Mouse (Mus musculus) stomach, embryonic 16.5 days (tissue): ENCODE measurements at regions not wholly inside any gene's neighbourhood (a gene's known extent, or its start where the extent isn't known, plus 50 kb on each side); places are given as distances from the start of the nearest gene placed in this dataset.

Experiments
- ATAC-seq: fragments of 200-750 bp; cut with Nextera tagmentation; 2 replicates; pipeline ENCODE4 v1.8.0; 2017; ENCODE audit warnings: moderate number of reproducible peaks, moderate TSS enrichment; ENCODE audit not compliant: insufficient read depth, low FRiP score
- H3K27ac ChIP-seq: fragments of 300-500 bp; sonication (generic); 2 replicates; pipeline ENCODE4 v1.5.1; 2014; ENCODE audit warnings: low read length
- H3K27me3 ChIP-seq: fragments of 300-500 bp; sonication (generic); 2 replicates; pipeline ENCODE4 v1.6.1; 2014; ENCODE audit warnings: low read length, control low read depth, mixed read lengths; ENCODE audit not compliant: control insufficient read depth, insufficient read depth
- H3K36me3 ChIP-seq: fragments of 300-500 bp; sonication (generic); 2 replicates; pipeline ENCODE4 v1.6.1; 2014; ENCODE audit warnings: low read length; ENCODE audit not compliant: control insufficient read depth, insufficient read depth
- H3K4me1 ChIP-seq: fragments of 300-500 bp; sonication (generic); 2 replicates; pipeline ENCODE4 v1.6.1; 2014; ENCODE audit warnings: low read length, control low read depth, mixed read lengths; ENCODE audit not compliant: control insufficient read depth, insufficient read depth
- H3K4me2 ChIP-seq: fragments of 300-500 bp; sonication (generic); 2 replicates; pipeline ENCODE4 v1.6.1; 2014; ENCODE audit warnings: low read depth, low read length, mixed read lengths
- H3K4me3 ChIP-seq: fragments of 300-500 bp; sonication (generic); replicated peaks from 2 replicates; pipeline ENCODE4 v1.5.1; 2014; ENCODE audit warnings: mild to moderate bottlenecking, low read length
- H3K9ac ChIP-seq: fragments of 300-500 bp; sonication (generic); 2 replicates; pipeline ENCODE4 v1.6.1; 2014; ENCODE audit warnings: low read length
- H3K9me3 ChIP-seq: fragments of 300-500 bp; sonication (generic); replicated peaks from 2 replicates; pipeline ENCODE4 v1.6.1; 2016; ENCODE audit warnings: low read length, control low read depth; ENCODE audit not compliant: control insufficient read depth
- WGBS: fragments of 180-500 bp; shearing (Covaris S2); extraction: QIAGEN DNeasy Blood & Tissue Kit; methylation state at CpG from one replicate; pipeline ENCODE4 v1.1.7; 2014; 5-methylcytosine and 5-hydroxymethylcytosine counted together

GRCm38 (mm10) chr4:35354046-35354445 lies 128.1 kb upstream of the C9orf72 start:
- H3K4me2 ChIP-seq, result no peak overlapping the region
- 37% methylated on average over 14 of the region's 14 CpGs for WGBS
- no peaks in the 10 kb centered on the region for H3K9me3 ChIP-seq
- H3K4me3 ChIP-seq, result no peak overlapping the region
- peak; percentile 47; the same call in 1 of the 2 replicates for ATAC-seq
- no peak overlapping the region for H3K9ac ChIP-seq
- H3K4me1 ChIP-seq, result no peaks in the 10 kb centered on the region
- H3K27me3 ChIP-seq, result no peaks in the 10 kb centered on the region
- H3K36me3 ChIP-seq, result no peaks in the 10 kb centered on the region
- no peak overlapping the region for H3K27ac ChIP-seq

- no peaks in the 10 kb centered on the region for H3K4me1 ChIP-seq
- 41% methylated on average over 1 of the region's 1 CpGs for WGBS
- no peaks in the 10 kb centered on the region for H3K9me3 ChIP-seq
- H3K27ac ChIP-seq, result no peak overlapping the region
- no peak overlapping the region for H3K4me3 ChIP-seq
- no peak overlapping the region for H3K9ac ChIP-seq
- no peaks in the 10 kb centered on the region for H3K27me3 ChIP-seq
- no peaks in the 10 kb centered on the region for H3K36me3 ChIP-seq
- ATAC-seq, result no peak
- no peak overlapping the region for H3K4me2 ChIP-seq
Measured at GRCm38 (mm10) chr4:35352606-35353005, 126.6 kb upstream of the C9orf72 start.

- Histone ChIP-seq H3K27ac (no peak overlapping the region), H3K4me2 (no peak overlapping the region), H3K27me3 (no peaks in the 10 kb centered on the region), H3K4me3 (no peak overlapping the region), H3K4me1 (no peaks in the 10 kb centered on the region), H3K9ac (no peak overlapping the region), H3K9me3 (no peaks in the 10 kb centered on the region), H3K36me3 (no peaks in the 10 kb centered on the region)
- ATAC-seq, result no peak
- WGBS, result 63% methylated on average over 3 of the region's 3 CpGs
Measured at GRCm38 (mm10) chr4:35350465-35350864, 124.5 kb upstream of the C9orf72 start.

- H3K9ac ChIP-seq, result no peak overlapping the region
- WGBS, result 92% methylated on average over 3 of the region's 3 CpGs
- no peak for ATAC-seq
- H3K4me3 ChIP-seq, result no peak overlapping the region
- no peak overlapping the region for H3K4me2 ChIP-seq
- H3K9me3 ChIP-seq, result no peaks in the 10 kb centered on the region
- H3K27ac ChIP-seq, result no peak overlapping the region
- no peaks in the 10 kb centered on the region for H3K4me1 ChIP-seq
- H3K36me3 ChIP-seq, result no peaks in the 10 kb centered on the region
- H3K27me3 ChIP-seq, result no peaks in the 10 kb centered on the region
Measured at GRCm38 (mm10) chr4:35347609-35348008, 121.6 kb upstream of the C9orf72 start.

- H3K9me3 ChIP-seq, result peaks cover 7% of the 10 kb centered on the region; the same call in 1 of the 2 replicates
Measured at GRCm38 (mm10) chr4:35343751-35344150, 117.8 kb upstream of the C9orf72 start.

GRCm38 (mm10) chr4:35331161-35331560 lies 105.2 kb upstream of the C9orf72 start:
- Histone ChIP-seq H3K4me2 (no peak overlapping the region), H3K9me3 (no peaks in the 10 kb centered on the region), H3K27me3 (no peaks in the 10 kb centered on the region), H3K4me1 (no peaks in the 10 kb centered on the region), H3K36me3 (no peaks in the 10 kb centered on the region), H3K9ac (no peak overlapping the region), H3K4me3 (no peak overlapping the region), H3K27ac (no peak overlapping the region)
- 97% methylated on average over 1 of the region's 1 CpGs for WGBS
- no peak for ATAC-seq

More at GRCm38 (mm10) chr4:35343751-35344150, 117.8 kb upstream of the C9orf72 start:
- H3K4me1 ChIP-seq, result no peaks in the 10 kb centered on the region
- H3K9ac ChIP-seq, result no peak overlapping the region
- 71% methylated on average over 1 of the region's 1 CpGs for WGBS
- H3K27me3 ChIP-seq, result no peaks in the 10 kb centered on the region
- H3K4me2 ChIP-seq, result no peak overlapping the region
- no peaks in the 10 kb centered on the region for H3K36me3 ChIP-seq
- no peak overlapping the region for H3K27ac ChIP-seq
- ATAC-seq, result no peak
- no peak overlapping the region for H3K4me3 ChIP-seq

GRCm38 (mm10) chr4:35325300-35325699 lies 99.3 kb upstream of the C9orf72 start:
- Histone ChIP-seq H3K4me2 (no peak overlapping the region), H3K27ac (no peak overlapping the region), H3K36me3 (no peaks in the 10 kb centered on the region), H3K4me1 (no peaks in the 10 kb centered on the region), H3K9me3 (no peaks in the 10 kb centered on the region), H3K4me3 (no peak overlapping the region), H3K27me3 (no peaks in the 10 kb centered on the region), H3K9ac (no peak overlapping the region)
- ATAC-seq, result 0 out of 2 replicates have a peak, but pooled peaks have one; percentile 50

- Histone ChIP-seq H3K4me2 (no peak overlapping the region), H3K4me1 (no peaks in the 10 kb centered on the region), H3K27me3 (no peaks in the 10 kb centered on the region), H3K9me3 (no peaks in the 10 kb centered on the region), H3K9ac (no peak overlapping the region), H3K36me3 (no peaks in the 10 kb centered on the region), H3K27ac (no peak overlapping the region), H3K4me3 (no peak overlapping the region)
- WGBS, result 85% methylated on average over 2 of the region's 2 CpGs
- no peak for ATAC-seq
Measured at GRCm38 (mm10) chr4:35322432-35323173, 96.6 kb upstream of the C9orf72 start.

GRCm38 (mm10) chr4:35310396-35310977 lies 84.5 kb upstream of the C9orf72 start:
- H3K27ac ChIP-seq, result no peak overlapping the region
- no peak for ATAC-seq
- 61% methylated on average over 5 of the region's 5 CpGs for WGBS
- no peaks in the 10 kb centered on the region for H3K27me3 ChIP-seq
- H3K4me3 ChIP-seq, result no peak overlapping the region
- no peaks in the 10 kb centered on the region for H3K36me3 ChIP-seq
- no peaks in the 10 kb centered on the region for H3K4me1 ChIP-seq
- no peaks in the 10 kb centered on the region for H3K9me3 ChIP-seq
- no peak overlapping the region for H3K4me2 ChIP-seq
- no peak overlapping the region for H3K9ac ChIP-seq
